Mouse (Mus musculus) MEL (cell line): Measurements from ENCODE around the gene Rnasek. TPM values are rescaled to one million over a fixed set of nuclear protein-coding genes. Genes with fewer than 3 reads are reported as not detected.

ENCODE experiments used
- DNase-seq: peaks from one replicate; pipeline ENCODE4 v3.0.0; 2011; ENCODE audit warnings: low read depth, low spot score
- H3K27ac ChIP-seq: 2 replicates; pipeline ENCODE4 v1.5.1; 2012; ENCODE audit warnings: low read depth, mild to moderate bottlenecking, control low read depth, low read length, moderate library complexity; ENCODE audit not compliant: control insufficient read depth
- H3K27me3 ChIP-seq, 2 experiments: fragments of 150-350 bp in 1 of 2; sonication (generic) in 1 of 2; 2 replicates each; pipeline ENCODE4 v1.6.1; 2012; ENCODE audit warnings: low read length in 2 of 2, mild to moderate bottlenecking in 2 of 2, improper control_type of control experiment in 1 of 2, moderate library complexity in 1 of 2; ENCODE audit not compliant: insufficient read depth in 2 of 2, control insufficient read depth in 1 of 2
- H3K36me3 ChIP-seq, 2 experiments: 2 replicates each; pipeline ENCODE4 v1.6.1; 2012 to 2014; ENCODE audit warnings: low read length in 2 of 2, improper control_type of control experiment in 1 of 2, inconsistent platforms in 1 of 2, mild to moderate bottlenecking in 1 of 2; ENCODE audit not compliant: insufficient read depth in 2 of 2, control insufficient read depth in 1 of 2
- H3K4me1 ChIP-seq, 2 experiments: fragments of 150-350 bp in 1 of 2; sonication (generic) in 1 of 2; 2 replicates each; pipeline ENCODE4 v1.6.1; 2012; ENCODE audit warnings: low read length in 2 of 2, improper control_type of control experiment in 1 of 2, mild to moderate bottlenecking in 1 of 2; ENCODE audit not compliant: insufficient read depth in 2 of 2, control insufficient read depth in 1 of 2
- H3K4me3 ChIP-seq, 2 experiments: fragments of 150-350 bp in 1 of 2; sonication (generic) in 1 of 2; 2 replicates each; pipeline ENCODE4 v1.5.1; 2012; ENCODE audit warnings: low read depth in 2 of 2, low read length in 2 of 2, mild to moderate bottlenecking in 2 of 2, moderate library complexity in 2 of 2, control low read depth in 1 of 2, improper control_type of control experiment in 1 of 2; ENCODE audit not compliant: control insufficient read depth in 1 of 2, insufficient read depth in 1 of 2
- H3K79me2 ChIP-seq: 2 replicates; pipeline ENCODE4 v1.6.1; 2012; ENCODE audit warnings: mild to moderate bottlenecking, low read length, moderate library complexity; ENCODE audit not compliant: control insufficient read depth, poor library complexity, insufficient read depth
- H3K9ac ChIP-seq: 2 replicates; pipeline ENCODE4 v1.6.1; 2012; ENCODE audit warnings: low read depth, mild to moderate bottlenecking, control low read depth, low read length, moderate library complexity; ENCODE audit not compliant: control insufficient read depth, poor library complexity, severe bottlenecking
- H3K9me3 ChIP-seq: fragments of 150-350 bp; sonication (generic); replicated peaks from 2 replicates; pipeline ENCODE4 v1.6.1; 2012; ENCODE audit warnings: mild to moderate bottlenecking, low read length, improper control_type of control experiment, moderate library complexity; ENCODE audit not compliant: insufficient read depth
- BHLHE40 ChIP-seq: IDR thresholded peaks from 2 replicates; pipeline ENCODE4 v1.6.1; 2012; ENCODE audit warnings: low read depth, mild to moderate bottlenecking, inconsistent platforms, low read length, improper control_type of control experiment, borderline replicate concordance
- CTCF ChIP-seq, 3 experiments: IDR thresholded peaks in 2 of 3; conservative IDR thresholded peaks in 1 of 3; 2 replicates each; pipeline ENCODE4 v1.5.1; 2011 to 2012; ENCODE audit warnings: low read length in 3 of 3, low read depth in 2 of 3, mild to moderate bottlenecking in 2 of 3, improper control_type of control experiment in 1 of 3, inconsistent platforms in 1 of 3, mixed read lengths in 1 of 3, moderate library complexity in 1 of 3; ENCODE audit not compliant: control insufficient read depth in 1 of 3, insufficient read depth in 1 of 3, poor library complexity in 1 of 3, severe bottlenecking in 1 of 3
- ELF1 ChIP-seq: IDR thresholded peaks from 2 replicates; pipeline ENCODE4 v1.6.1; 2014; ENCODE audit warnings: low read depth, mild to moderate bottlenecking, inconsistent platforms, low read length, improper control_type of control experiment, moderate library complexity
- ETS1 ChIP-seq: IDR thresholded peaks from 2 replicates; pipeline ENCODE4 v1.6.1; 2012; ENCODE audit warnings: low read depth, mild to moderate bottlenecking, inconsistent platforms, low read length, improper control_type of control experiment, moderate library complexity
- GABPA ChIP-seq: IDR thresholded peaks from 2 replicates; pipeline ENCODE4 v1.6.1; 2012; ENCODE audit warnings: low read depth, mild to moderate bottlenecking, inconsistent platforms, low read length, improper control_type of control experiment, moderate library complexity
- HCFC1 ChIP-seq: IDR thresholded peaks from 2 replicates; pipeline ENCODE4 v1.6.1; 2012; ENCODE audit warnings: low read depth, mild to moderate bottlenecking, inconsistent platforms, low read length, improper control_type of control experiment, moderate library complexity
- JUND ChIP-seq: IDR thresholded peaks from 2 replicates; pipeline ENCODE4 v1.6.1; 2011; ENCODE audit warnings: low read depth, mild to moderate bottlenecking, improper control_type of control experiment, low read length
- NELFE ChIP-seq: IDR thresholded peaks from 2 replicates; pipeline ENCODE4 v1.6.1; 2011; ENCODE audit warnings: low read depth, low read length, improper control_type of control experiment
- POLR2A ChIP-seq, 2 experiments: IDR thresholded peaks; 2 replicates each; pipeline ENCODE4 v1.6.1; 2011 to 2012; ENCODE audit warnings: low read length in 2 of 2, mild to moderate bottlenecking in 2 of 2, control low read depth in 1 of 2, improper control_type of control experiment in 1 of 2, low read depth in 1 of 2, moderate library complexity in 1 of 2; ENCODE audit not compliant: control insufficient read depth in 1 of 2, insufficient read depth in 1 of 2, poor library complexity in 1 of 2
- POLR2AphosphoS5 ChIP-seq: IDR thresholded peaks from 2 replicates; pipeline ENCODE4 v1.6.1; 2012; ENCODE audit warnings: low read depth, borderline replicate concordance, mild to moderate bottlenecking, inconsistent platforms, low read length, moderate library complexity, mixed read lengths
- RAD21 ChIP-seq: IDR thresholded peaks from 2 replicates; pipeline ENCODE4 v1.6.1; 2011; ENCODE audit warnings: mild to moderate bottlenecking, low read depth, low read length, improper control_type of control experiment
- TBP ChIP-seq: IDR thresholded peaks from 2 replicates; pipeline ENCODE4 v1.8.0; 2011; ENCODE audit warnings: low read depth, low read length, improper control_type of control experiment
- TCF12 ChIP-seq: IDR thresholded peaks from 2 replicates; pipeline ENCODE4 v1.6.1; 2014; ENCODE audit warnings: low read depth, mild to moderate bottlenecking, inconsistent platforms, low read length, improper control_type of control experiment, moderate library complexity
- UBTF ChIP-seq: IDR thresholded peaks from 2 replicates; pipeline ENCODE4 v1.6.1; 2012; ENCODE audit warnings: low read depth, mild to moderate bottlenecking, inconsistent platforms, low read length, improper control_type of control experiment, moderate library complexity, borderline replicate concordance; ENCODE audit not compliant: insufficient read depth
- USF1 ChIP-seq: IDR thresholded peaks from 2 replicates; pipeline ENCODE4 v1.6.1; 2014; ENCODE audit warnings: low read depth, mild to moderate bottlenecking, inconsistent platforms, low read length, improper control_type of control experiment, moderate library complexity
- ZKSCAN1 ChIP-seq: IDR thresholded peaks from 2 replicates; pipeline ENCODE4 v1.6.1; 2012; ENCODE audit warnings: low read depth, mild to moderate bottlenecking, inconsistent platforms, low read length, improper control_type of control experiment, moderate library complexity
- ZMIZ1 ChIP-seq: IDR thresholded peaks from 2 replicates; pipeline ENCODE4 v1.6.1; 2012; ENCODE audit warnings: low read depth, mild to moderate bottlenecking, inconsistent platforms, low read length, improper control_type of control experiment, moderate library complexity
- polyA plus RNA-seq, 2 experiments: library from polyadenylated mRNA; stranded (reverse) in 1 of 2; unstranded in 1 of 2; fragments of >175 nt in 1 of 2; fragments of >200 nt in 1 of 2; gene quantifications; 2 replicates each; pipeline versions ENCODE4 v1.2.1 to v1.2.4; 2012; ENCODE audit warnings: low replicate concordance in 2 of 2, low read depth in 1 of 2; ENCODE audit not compliant: insufficient read length in 2 of 2, insufficient read depth in 1 of 2, missing spikeins in 1 of 2
- total RNA-seq: library from RNA; depleted of rRNA; stranded (reverse); fragments of 300-350 nt; gene quantifications from 2 replicates; pipeline ENCODE4 v1.2.3, GENCODE M21; 2012

The Rnasek gene
- total and polyA plus RNA-seq, 3 experiments: 56.2 to 179 TPM; not detected in 1

GRCm38 (mm10) chr11:70215301-70215700, 24.3 kb downstream of the Rnasek start:
- Histone ChIP-seq H3K27ac (no peak overlapping the region), H3K79me2 (peaks cover 3% of the 10 kb centered on the region; the same call in 1 of the 2 replicates), H3K36me3 (peaks cover 0 to 5% of the 10 kb centered on the region in 2 experiments; a peak in 2 of 4 replicates), H3K4me3 (no peak overlapping the region), H3K4me1 (peaks cover 0 to 5% of the 10 kb centered on the region in 2 experiments; a peak in 2 of 4 replicates), H3K9me3 (no peaks in the 10 kb centered on the region), H3K27me3 (no peaks in the 10 kb centered on the region), H3K9ac (no peak overlapping the region)
- DNase-seq: no peak
- TF ChIP-seq ETS1 (no peak), UBTF (no peak), TBP (no peak), POLR2AphosphoS5 (no peak), JUND (no peak), NELFE (no peak), POLR2A (IDR thresholded peaks at IDR 0.05; ENCODE audit: control insufficient read depth in 1 of 2, insufficient read depth in 1 of 2, low read depth in 1 of 2, low read length in 2 of 2, poor library complexity in 1 of 2) (no peak), TCF12 (no peak), HCFC1 (no peak), ZMIZ1 (no peak), CTCF (IDR thresholded peaks at IDR 0.05 in 2 of 3, conservative IDR thresholded peaks at IDR 0.05 in 1 of 3; ENCODE audit: control insufficient read depth in 1 of 3, insufficient read depth in 1 of 3, low read depth in 2 of 3, low read length in 3 of 3, poor library complexity in 1 of 3, severe bottlenecking in 1 of 3) (no peak), USF1 (no peak)

GRCm38 (mm10) chr11:70214856-70215209, 24.8 kb downstream of the Rnasek start:
- TF ChIP-seq BHLHE40 (no peak), ELF1 (no peak), GABPA (no peak), UBTF (no peak), ZKSCAN1 (no peak), TCF12 (no peak), JUND (no peak), RAD21 (no peak)
- H3K27me3 ChIP-seq: no peaks in the 10 kb centered on the region
- no peak overlapping the region for H3K9ac ChIP-seq
- H3K4me3 ChIP-seq: no peak overlapping the region
- no peak for DNase-seq
- H3K9me3 ChIP-seq: no peaks in the 10 kb centered on the region
- H3K79me2 ChIP-seq: no peaks in the 10 kb centered on the region
- H3K4me1 ChIP-seq: peaks cover 0 to 5% of the 10 kb centered on the region in 2 experiments; a peak in 2 of 4 replicates
- H3K27ac ChIP-seq: no peak overlapping the region
- H3K36me3 ChIP-seq: peaks cover 0 to 3% of the 10 kb centered on the region in 2 experiments; a peak in 2 of 4 replicates
